Mouse (Mus musculus): ENCODE measurements around the gene Rap2a. TPM values are rescaled to one million over a fixed set of nuclear protein-coding genes. Genes with fewer than 3 reads are reported as not detected.

Gene Rap2a
- polyA plus RNA-seq, 1 experiment from 2014 or later: 24.1 TPM

Other genes with a start within 250 kb of the Rap2a start
- 20.0 and 21.2 TPM in 2 replicates for gene Mbnl2, start 202.8 kb upstream of the Rap2a start, polyA plus RNA-seq (2015; fragmentation: Nextera tagmentation; extraction: Ambion mirVana)

Data from midbrain, embryonic 15.5 days (tissue).